Mouse (Mus musculus) gastrocnemius, adult 2 months (tissue): Measurements from ENCODE around the gene Sash1. TPM values are rescaled to one million over a fixed set of nuclear protein-coding genes. Genes with fewer than 3 reads are reported as not detected.

ENCODE experiments used
- DNase-seq: peaks from one replicate; pipeline ENCODE4 v3.0.0; 2022
- H3K27ac ChIP-seq: fragments of 200-600 bp; 2 replicates; pipeline ENCODE4 v1.8.1; 2022; ENCODE audit warnings: mild to moderate bottlenecking
- H3K4me3 ChIP-seq: fragments of 200-600 bp; 2 replicates; pipeline ENCODE4 v1.8.1; 2022; ENCODE audit warnings: mild to moderate bottlenecking, moderate library complexity
- CTCF ChIP-seq: fragments of 200-600 bp; IDR thresholded peaks from 2 replicates; pipeline ENCODE4 v1.8.1; 2022; ENCODE audit warnings: antibody characterized with exemption, mild to moderate bottlenecking, moderate library complexity
- intact Hi-C: fragments of 180-260 bp; cut with DNase I; formaldehyde crosslinking; loops from one replicate; pipeline ENCODE4 v1.15.1; 2025
- total RNA-seq, 2 experiments: library from RNA; stranded (reverse); gene quantifications; 2 replicates each; pipeline ENCODE4 v1.2.3; 2021

Sash1 gene
- total RNA-seq, 2 experiments from 2014 or later, result 10.6 to 17.9 TPM

DNA sequence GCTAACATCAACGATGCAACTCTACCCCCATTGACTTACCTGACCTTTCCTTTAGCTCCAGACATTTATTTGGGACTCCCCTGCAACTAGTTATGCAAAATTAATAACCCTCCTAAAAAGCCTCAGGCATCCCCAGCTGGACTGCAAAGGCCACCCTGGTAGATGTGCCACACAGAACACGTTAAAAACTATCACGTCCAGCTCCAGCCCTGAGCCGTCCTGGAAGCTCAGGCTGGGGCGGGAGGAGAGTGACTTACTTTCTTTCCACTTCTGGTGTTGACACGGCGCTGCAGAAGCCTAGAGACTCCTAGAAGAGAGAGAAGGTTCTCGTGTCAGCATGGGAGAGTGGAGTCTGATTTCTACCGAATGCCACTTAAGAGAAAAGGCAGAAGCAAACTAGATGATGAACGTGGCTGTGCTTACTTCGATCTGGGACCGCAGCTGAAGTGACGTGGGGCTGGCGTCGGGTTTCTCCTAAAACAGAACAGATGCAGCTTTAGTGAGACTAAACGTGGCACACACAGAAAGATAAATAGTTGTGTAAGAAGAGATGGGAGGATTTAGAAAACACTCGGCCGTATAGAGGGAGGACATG is 71.8 kb downstream of the Sash1 start:
- TF ChIP-seq CTCF, result no peak
- intact Hi-C loops, result no loop called here
- Histone ChIP-seq H3K27ac (peak overlapping the region; percentile 46), H3K4me3 (peak overlapping the region; percentile 49)
- DNase-seq, result no peak

DNA sequence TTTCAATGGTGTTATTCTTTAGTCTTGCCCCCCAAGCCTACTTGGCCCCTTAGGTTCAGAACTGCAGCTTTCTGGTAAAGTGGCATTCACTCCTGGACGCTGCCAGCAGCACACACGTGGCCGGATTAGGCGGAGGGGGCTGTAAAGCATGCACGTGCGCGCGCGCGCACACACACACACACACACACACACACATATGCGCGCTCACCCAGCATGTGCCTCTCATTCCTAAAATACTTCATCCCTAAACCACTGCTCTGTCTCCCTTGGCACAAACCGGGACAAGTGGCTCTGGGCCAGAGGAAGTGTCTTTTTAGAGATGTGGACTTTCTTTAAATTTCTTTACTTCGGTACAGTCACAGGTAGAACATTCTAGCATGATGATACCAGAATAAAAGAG is 72.6 kb downstream of the Sash1 start:
- no peak for TF ChIP-seq CTCF
- H3K4me3 ChIP-seq, result 0 out of 2 replicates have a peak overlapping the region, but pooled peaks have one; percentile 1
- H3K27ac ChIP-seq, result no peak overlapping the region; the same call in 1 of the 2 replicates
- intact Hi-C loops, result no loop called here
- peak; percentile 31 for DNase-seq

DNA sequence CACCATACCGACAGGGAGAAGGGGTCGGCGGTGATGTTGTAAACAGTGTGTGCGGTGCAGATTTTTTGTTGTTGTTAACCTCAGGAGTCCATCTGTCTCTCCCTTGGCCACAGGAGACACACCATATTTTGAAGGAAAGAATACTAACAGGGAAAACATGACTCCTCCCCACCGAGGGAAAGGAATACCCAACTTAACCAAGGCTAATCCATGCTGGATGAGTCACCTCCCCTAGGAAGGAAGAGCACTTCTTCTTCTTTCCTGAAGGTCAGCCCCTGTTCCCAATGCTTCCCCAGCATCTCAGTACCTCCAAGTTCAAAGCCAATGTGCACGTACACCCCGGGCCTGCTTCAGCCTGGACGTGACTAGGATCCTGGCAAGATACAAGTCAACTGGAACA is 73.1 kb downstream of the Sash1 start:
- no peak overlapping the region; the same call in 1 of the 2 replicates for H3K27ac ChIP-seq
- intact Hi-C loops, result no loop called here
- H3K4me3 ChIP-seq, result no peak overlapping the region
- no peak for TF ChIP-seq CTCF
- DNase-seq, result no peak

DNA sequence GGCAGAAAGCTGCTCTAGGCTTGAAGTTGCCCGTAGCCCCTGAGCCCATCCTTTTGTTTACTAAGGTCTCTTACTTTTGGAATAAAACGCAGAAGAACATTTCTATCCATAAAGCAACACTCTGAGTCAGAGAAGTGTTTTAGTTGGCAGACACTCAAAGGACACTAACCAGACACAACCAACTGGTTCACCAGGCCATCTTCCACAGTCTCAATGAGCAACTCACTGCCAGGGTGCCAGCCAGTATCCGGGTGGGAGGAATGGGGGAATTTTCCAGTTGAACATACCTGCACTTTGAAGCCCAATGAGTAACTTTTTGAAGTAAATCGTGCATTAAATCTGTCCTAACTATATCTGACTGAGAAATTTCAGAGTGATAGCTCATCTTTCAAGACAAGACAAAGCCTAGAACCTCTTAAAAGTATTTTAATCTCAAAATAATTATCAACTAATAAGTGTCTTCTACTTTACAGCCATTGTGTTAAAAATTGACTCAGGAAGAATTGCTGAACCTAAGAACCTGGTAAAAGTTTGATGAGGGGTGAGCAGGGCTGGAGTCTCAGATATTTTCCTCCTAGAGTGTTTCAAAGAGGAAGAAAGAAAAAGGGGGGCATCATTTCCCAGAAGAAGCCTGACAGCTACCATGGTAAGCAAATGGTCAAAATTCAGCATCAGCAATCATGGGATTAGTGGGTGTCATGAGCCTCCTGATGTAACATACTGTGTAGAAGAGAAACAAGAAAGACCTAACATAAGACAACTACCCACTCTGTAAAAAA is 74.4 kb downstream of the Sash1 start:
- no peak overlapping the region for H3K4me3 ChIP-seq
- no peak for DNase-seq
- no peak overlapping the region for H3K27ac ChIP-seq
- no peak for TF ChIP-seq CTCF
- intact Hi-C loops, result no loop called here

GRCm38 (mm10) chr10:8810496-8810895 is 75.4 kb downstream of the Sash1 start:
- intact Hi-C loops, result no loop called here
- Histone ChIP-seq H3K4me3 (no peak overlapping the region), H3K27ac (no peak overlapping the region)
- TF ChIP-seq CTCF, result no peak
- no peak for DNase-seq

GRCm38 (mm10) chr10:8808383-8808782 is 77.5 kb downstream of the Sash1 start:
- DNase-seq, result no peak
- no peak for TF ChIP-seq CTCF
- intact Hi-C loops, result no loop called here
- H3K4me3 ChIP-seq, result no peak overlapping the region
- H3K27ac ChIP-seq, result no peak overlapping the region

DNA sequence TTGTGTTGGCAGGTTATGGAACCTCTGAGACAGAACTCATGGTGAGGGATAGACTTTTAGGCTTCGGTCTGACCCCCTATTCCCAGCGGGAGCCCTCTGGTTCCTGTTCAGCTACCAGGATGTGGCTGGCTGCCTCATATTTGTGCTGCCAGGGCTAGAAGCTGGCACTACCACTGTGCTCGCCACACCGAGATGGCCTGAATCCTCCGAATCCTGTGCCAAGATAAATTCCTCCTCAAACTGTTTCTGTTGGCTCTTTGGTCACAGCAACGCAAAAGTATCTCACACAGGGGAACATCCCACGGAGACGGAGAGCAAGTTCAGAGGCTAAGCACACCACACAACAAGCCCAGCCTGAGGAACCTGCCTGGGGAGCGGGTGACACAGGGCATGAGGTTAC is 78.3 kb downstream of the Sash1 start:
- intact Hi-C loops, result no loop called here
- no peak for DNase-seq
- no peak for TF ChIP-seq CTCF
- 0 out of 2 replicates have a peak overlapping the region, but pooled peaks have one; percentile 20 for H3K27ac ChIP-seq
- no peak overlapping the region for H3K4me3 ChIP-seq

DNA sequence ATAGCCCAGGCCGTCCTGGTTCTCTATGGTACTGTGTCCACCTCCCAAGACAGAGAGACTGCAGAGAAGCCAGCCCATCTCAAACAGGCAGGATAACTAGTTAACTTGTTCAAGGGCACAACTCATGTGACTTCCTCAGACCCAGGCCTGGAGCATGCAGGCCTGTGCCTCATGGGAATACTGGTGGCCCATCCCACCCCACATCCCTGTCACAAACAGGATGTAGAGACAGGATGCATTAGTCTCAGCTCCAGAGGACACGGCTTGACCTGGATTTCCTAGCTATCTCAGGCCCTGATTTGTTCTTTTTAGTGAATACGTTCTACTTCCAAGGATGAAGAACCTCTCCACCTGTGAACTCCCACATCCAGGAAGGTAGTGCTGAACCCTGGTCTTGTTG is 80.5 kb downstream of the Sash1 start:
- no peak for TF ChIP-seq CTCF
- peak; percentile 18 for DNase-seq
- intact Hi-C loops, result no loop called here
- Histone ChIP-seq H3K27ac (peak overlapping the region; percentile 60), H3K4me3 (no peak overlapping the region)

DNA sequence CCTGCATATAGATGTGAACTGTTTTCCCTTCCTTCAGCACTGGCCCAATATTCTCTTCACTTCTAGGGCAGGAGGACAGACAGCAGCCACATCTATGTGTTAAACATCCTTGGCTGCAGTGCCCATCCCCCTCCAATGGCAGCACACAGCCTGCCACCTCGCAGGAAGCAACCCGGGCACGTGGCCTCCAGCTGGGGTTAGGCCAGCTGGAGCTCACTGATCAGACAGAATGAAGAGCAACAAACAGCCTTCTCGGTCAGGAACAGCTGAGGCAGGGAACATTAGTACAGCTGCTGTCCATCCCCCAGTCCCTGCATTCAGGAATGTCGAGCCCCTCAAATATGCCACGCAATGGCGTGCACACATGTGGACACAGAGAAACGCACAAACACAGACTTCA is 81.6 kb downstream of the Sash1 start:
- peak; percentile 55 for DNase-seq
- intact Hi-C loops, result no loop called here
- H3K4me3 ChIP-seq, result 0 out of 2 replicates have a peak overlapping the region, but pooled peaks have one; percentile 8
- peak overlapping the region; percentile 60 for H3K27ac ChIP-seq
- TF ChIP-seq CTCF, result no peak

- DNase-seq, result peak; percentile 8
- no peak overlapping the region for H3K27ac ChIP-seq
- H3K4me3 ChIP-seq, result no peak overlapping the region
- no peak for TF ChIP-seq CTCF
- intact Hi-C loops, result no loop called here
These were observed 84.0 kb downstream of the Sash1 start for GRCm38 (mm10) chr10:8801719-8802347.

- intact Hi-C loops, result no loop called here
- DNase-seq, result no peak
- no peak overlapping the region for H3K4me3 ChIP-seq
- TF ChIP-seq CTCF, result no peak
- H3K27ac ChIP-seq, result no peak overlapping the region
These were observed 84.7 kb downstream of the Sash1 start for GRCm38 (mm10) chr10:8801139-8801613.

DNA sequence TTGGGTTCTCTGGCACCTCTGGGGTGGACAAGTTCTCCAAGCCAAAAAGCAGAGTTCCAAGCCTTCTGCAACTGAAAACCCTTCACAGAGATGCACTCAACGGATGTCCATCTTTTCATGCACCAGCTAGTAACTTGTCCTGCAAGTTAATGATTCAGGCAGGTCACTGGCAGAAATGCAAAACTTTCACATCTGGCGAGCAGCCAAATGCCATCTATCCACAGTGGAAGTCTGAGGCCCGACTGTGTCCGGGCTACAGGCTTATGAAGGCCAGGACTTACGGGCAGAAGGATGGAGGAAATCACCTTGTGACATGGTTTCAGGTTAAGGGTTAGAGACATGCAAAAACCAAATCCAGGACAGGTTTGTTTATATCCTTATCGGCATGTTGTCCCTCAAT is 88.0 kb downstream of the Sash1 start:
- H3K4me3 ChIP-seq, result no peak overlapping the region
- intact Hi-C loops, result no loop called here
- TF ChIP-seq CTCF, result no peak
- no peak overlapping the region for H3K27ac ChIP-seq
- DNase-seq, result no peak

DNA sequence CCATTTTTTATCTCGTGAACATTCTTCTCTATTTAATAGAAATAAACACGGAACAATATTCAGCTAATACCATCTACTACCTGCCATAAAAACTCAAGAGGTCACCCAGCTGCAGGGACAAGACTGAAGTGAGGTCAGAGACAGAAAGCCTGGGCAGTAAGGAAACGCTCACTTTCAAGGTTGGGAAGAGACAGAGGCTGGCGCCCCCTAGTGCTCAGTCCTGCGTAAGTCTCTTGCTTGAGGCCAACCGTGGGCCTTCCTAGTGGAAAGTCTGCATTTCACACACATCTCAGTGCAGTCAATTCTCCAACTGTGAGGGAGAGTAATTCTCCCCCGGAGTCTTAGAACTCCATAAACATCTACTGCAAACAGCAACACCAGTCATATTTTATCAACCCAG is 90.5 kb downstream of the Sash1 start:
- Histone ChIP-seq H3K4me3 (no peak overlapping the region), H3K27ac (peak overlapping the region; percentile 20; the same call in 1 of the 2 replicates)
- TF ChIP-seq CTCF, result peak; percentile 97
- intact Hi-C loops, result loop anchor here (2.0 kb wide), 1 partner anchor 53 kb away; no protein-coding TSS in a partner anchor
- DNase-seq, result peak; percentile 81
